Mouse (Mus musculus) stomach, postnatal 0 days (tissue): ENCODE measurements at regions not wholly inside any gene's neighbourhood (a gene's known extent, or its start where the extent isn't known, plus 50 kb on each side); places are given as distances from the start of the nearest gene placed in this dataset.

ENCODE experiments used
- ATAC-seq: fragments of 200-750 bp; cut with Nextera tagmentation; 2 replicates; pipeline ENCODE4 v1.8.0; 2017; ENCODE audit not compliant: low FRiP score, low TSS enrichment
- DNase-seq: peaks from one replicate; pipeline ENCODE4 v3.0.0-alpha.2; 2016; ENCODE audit warnings: low spot score
- H3K27ac ChIP-seq: fragments of 300-500 bp; sonication (generic); replicated peaks from 2 replicates; pipeline ENCODE4 v1.5.1; 2014; ENCODE audit warnings: mild to moderate bottlenecking, control low read depth
- H3K27me3 ChIP-seq: fragments of 300-500 bp; sonication (generic); 2 replicates; pipeline ENCODE4 v1.6.1; 2014; ENCODE audit warnings: low read length; ENCODE audit not compliant: control insufficient read depth, insufficient read depth
- H3K36me3 ChIP-seq: fragments of 300-500 bp; sonication (generic); 2 replicates; pipeline ENCODE4 v1.6.1; 2014; ENCODE audit warnings: low read length, mixed read lengths; ENCODE audit not compliant: control insufficient read depth, insufficient read depth
- H3K4me1 ChIP-seq: fragments of 300-500 bp; sonication (generic); replicated peaks from 2 replicates; pipeline ENCODE4 v1.6.1; 2014; ENCODE audit warnings: antibody characterized with exemption; ENCODE audit not compliant: control insufficient read depth, insufficient read depth
- H3K4me2 ChIP-seq: fragments of 300-500 bp; sonication (generic); replicated peaks from 2 replicates; pipeline ENCODE4 v1.6.1; 2014; ENCODE audit warnings: low read depth, mild to moderate bottlenecking, control low read depth, moderate library complexity
- H3K4me3 ChIP-seq: fragments of 300-500 bp; sonication (generic); 2 replicates; pipeline ENCODE4 v1.5.1; 2014; ENCODE audit warnings: low read depth, low read length, control low read depth
- H3K9ac ChIP-seq: fragments of 300-500 bp; sonication (generic); 2 replicates; pipeline ENCODE4 v1.6.1; 2014; ENCODE audit warnings: mild to moderate bottlenecking, low read length, control low read depth, mixed read lengths
- H3K9me3 ChIP-seq: fragments of 300-500 bp; sonication (generic); 2 replicates; pipeline ENCODE4 v1.6.1; 2016; ENCODE audit warnings: low read length; ENCODE audit not compliant: control insufficient read depth
- CTCF ChIP-seq: IDR thresholded peaks from 2 replicates; pipeline ENCODE4 v1.5.1; 2016; ENCODE audit warnings: antibody characterized with exemption, low read depth, mild to moderate bottlenecking, moderate library complexity
- EP300 ChIP-seq: optimal IDR thresholded peaks from 2 replicates; pipeline ENCODE3; 2016; ENCODE audit warnings: antibody characterized with exemption
- WGBS: fragments of 180-500 bp; shearing (Covaris S2); extraction: QIAGEN DNeasy Blood & Tissue Kit; methylation state at CpG from one replicate; pipeline ENCODE4 v1.1.7; 2014; 5-methylcytosine and 5-hydroxymethylcytosine counted together

DNA sequence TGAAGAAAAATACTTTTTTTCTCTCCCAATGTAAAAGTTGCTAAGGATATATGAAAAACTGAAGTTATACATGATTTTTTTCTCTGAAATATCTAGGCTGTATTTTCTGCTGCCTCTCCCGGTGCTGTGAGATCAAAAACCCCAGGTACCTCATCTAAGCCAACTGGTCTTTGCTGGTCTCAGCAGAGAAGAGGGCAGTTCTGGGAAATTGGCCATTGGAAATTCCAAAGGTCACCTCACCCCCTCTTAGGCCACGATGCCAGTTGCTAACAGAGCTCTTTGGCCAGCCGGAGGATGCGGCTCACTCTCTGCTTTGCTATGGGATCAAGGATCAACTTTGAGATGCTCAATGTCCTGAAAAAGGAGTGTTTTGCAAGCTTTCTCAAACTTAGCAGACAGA lies 280.9 kb upstream of the Rora start:
- DNase-seq = no peak
- Histone ChIP-seq H3K27ac (no peak overlapping the region), H3K36me3 (no peaks in the 10 kb centered on the region), H3K27me3 (no peaks in the 10 kb centered on the region), H3K9ac (no peak overlapping the region), H3K4me2 (no peak overlapping the region), H3K4me1 (no peaks in the 10 kb centered on the region), H3K4me3 (no peak overlapping the region), H3K9me3 (no peaks in the 10 kb centered on the region)
- ATAC-seq = no peak
- no peak for TF ChIP-seq CTCF
- TF ChIP-seq EP300 = no peak
- WGBS = 84% methylated on average over 4 of the region's 4 CpGs

- no peak overlapping the region for H3K4me3 ChIP-seq
- no peak overlapping the region for H3K4me2 ChIP-seq
- H3K9ac ChIP-seq = no peak overlapping the region
- DNase-seq (no peak), ATAC-seq (no peak)
- H3K27ac ChIP-seq = no peak overlapping the region
- H3K4me1 ChIP-seq = no peaks in the 10 kb centered on the region
- 65% methylated on average over 1 of the region's 1 CpGs for WGBS
- TF ChIP-seq EP300 (no peak), CTCF (no peak)
- no peaks in the 10 kb centered on the region for H3K9me3 ChIP-seq
- H3K36me3 ChIP-seq = no peaks in the 10 kb centered on the region
- H3K27me3 ChIP-seq = no peaks in the 10 kb centered on the region
Measured at GRCm38 (mm10) chr9:68376222-68376621, 277.4 kb upstream of the Rora start.

- no peaks in the 10 kb centered on the region for H3K27me3 ChIP-seq
- WGBS = 82% methylated on average over 6 of the region's 6 CpGs
- no peak overlapping the region for H3K4me3 ChIP-seq
- DNase-seq (no peak), ATAC-seq (no peak)
- no peaks in the 10 kb centered on the region for H3K4me1 ChIP-seq
- H3K36me3 ChIP-seq = no peaks in the 10 kb centered on the region
- TF ChIP-seq CTCF = peak; percentile 55
- TF ChIP-seq EP300 = no peak
- no peak overlapping the region for H3K27ac ChIP-seq
- no peaks in the 10 kb centered on the region for H3K9me3 ChIP-seq
- no peak overlapping the region for H3K9ac ChIP-seq
- H3K4me2 ChIP-seq = no peak overlapping the region
Measured at GRCm38 (mm10) chr9:68381871-68382270, 271.7 kb upstream of the Rora start.

DNA sequence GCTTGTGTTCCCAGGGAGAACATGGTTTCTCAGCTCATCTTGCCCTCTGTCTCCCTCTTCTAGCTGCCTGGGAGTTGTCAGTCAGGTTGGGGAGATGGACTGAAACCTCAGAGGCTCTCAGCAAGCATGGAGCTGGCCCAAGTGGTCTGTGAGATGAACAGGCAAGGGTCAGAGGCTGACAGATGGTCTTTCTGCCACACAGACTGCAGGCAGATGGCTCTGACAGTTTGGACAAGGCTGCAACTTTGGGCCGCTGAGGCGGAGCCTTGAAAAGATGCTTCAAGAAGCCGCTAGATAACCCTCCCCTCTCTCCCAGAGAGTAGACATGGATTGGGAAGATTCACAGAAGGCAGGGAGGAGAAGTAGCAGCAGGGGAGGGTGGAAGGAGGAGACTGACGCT lies 252.7 kb upstream of the Rora start:
- WGBS = 58% methylated on average over 4 of the region's 4 CpGs
- DNase-seq (no peak), ATAC-seq (no peak)

GRCm38 (mm10) chr9:68402176-68402845 lies 251.3 kb upstream of the Rora start:
- no peak for TF ChIP-seq CTCF
- TF ChIP-seq EP300 = no peak
- ATAC-seq (no peak), DNase-seq (no peak)
- Histone ChIP-seq H3K4me1 (no peaks in the 10 kb centered on the region), H3K9me3 (no peaks in the 10 kb centered on the region), H3K36me3 (no peaks in the 10 kb centered on the region), H3K27ac (no peak overlapping the region), H3K27me3 (no peaks in the 10 kb centered on the region), H3K4me2 (no peak overlapping the region), H3K9ac (no peak overlapping the region), H3K4me3 (no peak overlapping the region)
- 55% methylated on average over 8 of the region's 8 CpGs for whole genome bisulfite sequencing

More for the DNA sequence above, 252.7 kb upstream of the Rora start:
- Histone ChIP-seq H3K4me3 (no peak overlapping the region), H3K27me3 (no peaks in the 10 kb centered on the region), H3K36me3 (no peaks in the 10 kb centered on the region), H3K9ac (no peak overlapping the region), H3K27ac (no peak overlapping the region), H3K9me3 (no peaks in the 10 kb centered on the region), H3K4me1 (no peaks in the 10 kb centered on the region), H3K4me2 (no peak overlapping the region)
- TF ChIP-seq EP300 (no peak), CTCF (no peak)

DNA sequence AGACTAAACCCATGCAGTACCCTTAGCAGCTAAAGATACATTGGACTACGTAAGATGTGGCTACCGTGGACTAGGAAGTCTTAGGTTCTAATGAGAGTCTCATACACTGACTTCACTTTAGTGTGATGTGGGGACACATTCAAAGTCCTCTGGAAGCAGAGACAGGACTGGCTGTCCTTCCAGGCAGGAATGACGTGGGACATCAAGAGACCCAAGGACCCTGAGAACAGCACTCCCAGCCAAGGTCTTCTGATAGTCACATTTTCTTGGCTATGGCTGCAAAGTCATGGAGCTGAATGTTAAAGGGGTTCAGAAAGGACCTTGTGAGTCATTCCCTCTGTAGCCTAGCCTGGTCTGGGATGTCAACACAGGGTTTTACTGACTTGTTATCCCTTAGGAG lies 250.6 kb upstream of the Rora start:
- 92% methylated on average over 3 of the region's 3 CpGs for WGBS
- no peak for ATAC-seq

More for the DNA sequence above, 250.6 kb upstream of the Rora start:
- Histone ChIP-seq H3K27me3 (no peaks in the 10 kb centered on the region), H3K9me3 (no peaks in the 10 kb centered on the region), H3K4me3 (no peak overlapping the region), H3K4me2 (no peak overlapping the region), H3K9ac (no peak overlapping the region), H3K27ac (no peak overlapping the region), H3K4me1 (no peaks in the 10 kb centered on the region), H3K36me3 (no peaks in the 10 kb centered on the region)
- DNase-seq = no peak
- TF ChIP-seq EP300 (no peak), CTCF (no peak)
